Mouse (Mus musculus) bone marrow, adult 2 months (tissue): ENCODE measurements at regions not wholly inside any gene's neighbourhood (a gene's known extent, or its start where the extent isn't known, plus 50 kb on each side); places are given as distances from the start of the nearest gene placed in this dataset.

ENCODE experiments used
- CTCF ChIP-seq: fragments of 200-500 bp; IDR thresholded peaks from 2 replicates; pipeline ENCODE4 v1.5.1; 2011; ENCODE audit warnings: low read length, control low read depth; ENCODE audit not compliant: control insufficient read depth, insufficient read depth
- POLR2A ChIP-seq: fragments of 200-500 bp; IDR thresholded peaks from 2 replicates; pipeline ENCODE4 v1.6.1; 2011; ENCODE audit warnings: low read depth, mild to moderate bottlenecking, control low read depth, low read length, borderline replicate concordance; ENCODE audit not compliant: control insufficient read depth

DNA sequence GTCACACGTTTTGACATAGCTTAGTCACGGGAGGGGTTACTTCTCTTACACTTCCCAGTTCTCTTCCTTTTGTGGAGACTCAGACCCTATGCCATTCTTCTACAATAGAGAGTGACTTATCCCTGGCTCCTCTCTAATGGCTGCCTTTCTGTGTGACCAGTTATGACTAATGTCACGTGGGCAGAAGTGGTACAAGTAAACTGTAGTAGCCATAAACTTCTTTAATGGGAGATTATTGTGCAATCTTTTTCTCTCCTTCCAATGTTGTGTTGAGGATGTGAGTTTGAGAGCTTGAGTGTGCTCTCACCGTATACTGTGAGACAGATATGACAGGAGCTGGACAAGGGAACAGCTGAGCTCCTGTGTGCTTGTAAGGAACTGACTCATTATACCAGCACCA, 161.9 kb upstream of the Tas2r119 start:
- TF ChIP-seq CTCF = no peak
- TF ChIP-seq POLR2A = no peak
